Mouse (Mus musculus): ENCODE data around the gene Tmem37.

The Tmem37 gene

GRCm38 (mm10) chr1:120019428-120019827, 54.4 kb downstream of the Tmem37 start:
- DNase-seq (ENCODE audit: low spot score in 2 of 2), result no peak

DNA sequence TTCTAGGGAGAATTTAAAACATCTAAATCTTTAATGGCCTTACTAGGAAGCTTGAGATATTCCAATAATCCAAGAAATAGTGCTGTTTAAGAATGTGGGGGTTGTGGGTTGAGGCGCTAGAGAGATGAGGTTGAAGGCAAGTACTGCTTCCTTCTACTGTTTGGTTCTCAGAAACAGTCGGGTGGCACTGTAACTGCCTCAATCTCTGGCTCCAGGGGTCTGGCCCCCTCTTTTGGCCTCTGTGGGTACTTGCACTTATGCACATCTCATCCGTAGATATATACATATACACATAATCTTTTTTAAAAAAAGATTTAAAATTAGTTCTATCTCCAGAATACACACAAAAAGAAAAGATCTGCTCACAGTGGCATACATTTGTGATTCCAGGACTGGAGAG, 55.0 kb downstream of the Tmem37 start:
- no peak for DNase-seq (ENCODE audit: low spot score in 2 of 2)

Measured in right cerebral cortex, adult 2 months (tissue).